ENCODE assay signal across 7 mouse cellular contexts in the genomic region with DNA sequence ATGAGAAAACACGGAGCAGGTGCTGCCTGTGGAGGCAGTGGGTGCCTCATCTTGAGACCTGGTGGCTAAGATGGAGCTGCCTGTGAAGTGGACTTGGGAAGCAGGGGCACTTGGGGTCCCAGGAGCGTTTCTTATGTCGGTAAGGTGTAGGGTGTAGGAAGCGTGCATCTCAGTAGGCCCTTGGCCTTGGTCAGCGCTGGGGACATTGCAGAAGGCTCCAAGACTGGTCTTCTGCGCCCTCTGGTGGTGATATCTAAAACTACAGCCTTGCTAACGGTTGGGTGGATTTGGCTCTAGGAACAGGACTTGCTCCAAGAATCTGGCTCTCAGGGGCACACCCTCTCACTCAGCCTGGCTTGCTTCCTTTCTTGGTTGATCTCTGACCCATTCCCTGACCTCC. TPM values are rescaled to one million over a fixed set of nuclear protein-coding genes. Genes with fewer than 3 reads are reported as not detected.
DNase-seq lines count a peak whose midpoint lies in the region; ATAC-seq and TF ChIP-seq lines count a peak whose summit lies in the region.

No protein-coding gene starts in this region.

- under 1% methylated on average over 7 of the region's 7 CpGs for WGBS in intestine, postnatal 0 days
- WGBS in limb, embryonic 10.5 days, result under 1% methylated on average over 7 of the region's 7 CpGs
- 4% methylated on average over 7 of the region's 7 CpGs for WGBS in midbrain, embryonic 12.5 days

- H3K4me3 ChIP-seq in intestine, postnatal 0 days (ENCODE audit: low read depth, low read length), result peak overlapping the region; percentile 6; the same call in 1 of the 2 replicates
- peak overlapping the region; percentile 32 for H3K4me3 ChIP-seq in limb, embryonic 10.5 days
- H3K4me3 ChIP-seq in midbrain, embryonic 12.5 days, result no peak overlapping the region

- peak; percentile 80 for DNase-seq in adrenal gland, adult 8-10 months
- peak; percentile 84 for DNase-seq in embryo, embryonic 9.5 days (ENCODE audit: extremely low spot score)
- DNase-seq in limb, embryonic 10.5 days (ENCODE audit: low spot score), result peak; percentile 86
- peak; percentile 90 for DNase-seq in skeletal muscle tissue, adult 2 months (ENCODE audit: low read depth, low spot score)

- H3K27me3 ChIP-seq in intestine, postnatal 0 days (replicated peaks; ENCODE audit: control insufficient read depth, insufficient read depth, low read length), result no peaks in the 10 kb centered on the region
- H3K27me3 ChIP-seq in limb, embryonic 10.5 days (ENCODE audit: low read depth, poor library complexity, severe bottlenecking), result no peaks in the 10 kb centered on the region
- no peaks in the 10 kb centered on the region for H3K27me3 ChIP-seq in midbrain, embryonic 12.5 days

- no peaks in the 10 kb centered on the region for H3K9me3 ChIP-seq in intestine, postnatal 0 days (ENCODE audit: control insufficient read depth)
- H3K9me3 ChIP-seq in limb, embryonic 10.5 days (replicated peaks), result no peaks in the 10 kb centered on the region
- no peaks in the 10 kb centered on the region for H3K9me3 ChIP-seq in midbrain, embryonic 12.5 days

- peak; percentile 64 for ATAC-seq in granulocyte monocyte progenitor cell, adult 5-6 weeks (replicated peaks; ENCODE audit: poor library complexity, severe bottlenecking)
- ATAC-seq in intestine, postnatal 0 days, result peak; percentile 68
- peak; percentile 62 for ATAC-seq in midbrain, embryonic 12.5 days (ENCODE audit: low FRiP score, low read depth)

- 0 out of 2 replicates have a peak, but pooled peaks cover 3% of the 10 kb centered on the region for H3K4me1 ChIP-seq in intestine, postnatal 0 days (replicated peaks; ENCODE audit: control insufficient read depth, insufficient read depth, low read length)
- H3K4me1 ChIP-seq in limb, embryonic 10.5 days, result peaks cover 10% of the 10 kb centered on the region
- H3K4me1 ChIP-seq in midbrain, embryonic 12.5 days, result peaks cover 8% of the 10 kb centered on the region

- H3K36me3 ChIP-seq in intestine, postnatal 0 days (ENCODE audit: control insufficient read depth, insufficient read depth), result peaks cover 40% of the 10 kb centered on the region
- peaks cover 37% of the 10 kb centered on the region for H3K36me3 ChIP-seq in limb, embryonic 10.5 days
- H3K36me3 ChIP-seq in midbrain, embryonic 12.5 days, result peaks cover 37% of the 10 kb centered on the region

- 0 out of 2 replicates have a peak overlapping the region, but pooled peaks have one; percentile 55 for H3K27ac ChIP-seq in intestine, postnatal 0 days (ENCODE audit: low read depth, low read length)
- H3K27ac ChIP-seq in limb, embryonic 10.5 days, result no peak overlapping the region
- H3K27ac ChIP-seq in midbrain, embryonic 12.5 days (replicated peaks), result no peak overlapping the region

- peak overlapping the region; percentile 60 for H3K4me2 ChIP-seq in intestine, postnatal 0 days (replicated peaks; ENCODE audit: low read depth)
- peak overlapping the region; percentile 39 for H3K4me2 ChIP-seq in midbrain, embryonic 12.5 days (replicated peaks)

- no peak overlapping the region for H3K9ac ChIP-seq in intestine, postnatal 0 days (ENCODE audit: low read depth, low read length)
- H3K9ac ChIP-seq in midbrain, embryonic 12.5 days (replicated peaks), result no peak overlapping the region

- TF ChIP-seq CTCF in intestine, postnatal 0 days (IDR thresholded peaks at IDR 0.05; ENCODE audit: low read depth), result peak; percentile 97

RNA-seq across cellular contexts. Expression of a gene that starts 9.7 kb away (rescaled TPM):
- total RNA-seq in adrenal gland, adult 8-10 months (2022), result 100 to 1,000 TPM; 187 to 284 (median 230) TPM
- total RNA-seq in granulocyte monocyte progenitor cell, adult 5-6 weeks (2014; fragmentation: Nextera tagmentation), result 44.6 and 52.8 TPM in 2 replicates
- 76.3 and 84.9 TPM in 2 replicates for total RNA-seq in granulocyte monocyte progenitor cell, adult 5-6 weeks (2017)
- polyA plus RNA-seq in intestine, postnatal 0 days (2015; fragmentation: Nextera tagmentation; extraction: Ambion mirVana), result 21.9 and 23.9 TPM in 2 replicates
- 19.9 and 20.3 TPM in 2 replicates for polyA plus RNA-seq in limb, embryonic 10.5 days (2016; fragmentation: Nextera tagmentation; extraction: Ambion mirVana)
- polyA plus RNA-seq in midbrain, embryonic 12.5 days (2016; fragmentation: Nextera tagmentation; extraction: Ambion mirVana), result 21.8 and 24.1 TPM in 2 replicates

RNA-seq across cellular contexts. Expression of a gene that starts 25.0 kb away (rescaled TPM):
- total RNA-seq in adrenal gland, adult 8-10 months (2022), result 10 to 100 TPM; 20.1 to 22.4 (median 21.3) TPM
- total RNA-seq in granulocyte monocyte progenitor cell, adult 5-6 weeks (2014; fragmentation: Nextera tagmentation), result 17.2 and 17.9 TPM in 2 replicates
- 22.9 and 27.0 TPM in 2 replicates for total RNA-seq in granulocyte monocyte progenitor cell, adult 5-6 weeks (2017)
- polyA plus RNA-seq in intestine, postnatal 0 days (2015; fragmentation: Nextera tagmentation; extraction: Ambion mirVana), result 4.2 TPM in 2 replicates
- 35.0 and 38.6 TPM in 2 replicates for polyA plus RNA-seq in limb, embryonic 10.5 days (2016; fragmentation: Nextera tagmentation; extraction: Ambion mirVana)
- 22.5 and 25.5 TPM in 2 replicates for polyA plus RNA-seq in midbrain, embryonic 12.5 days (2016; fragmentation: Nextera tagmentation; extraction: Ambion mirVana)
